Mouse (Mus musculus) cortical plate, adult 2 months (tissue): ENCODE data around the gene Golga3.

ENCODE experiments used
- CTCF ChIP-seq: fragments of 200-500 bp; IDR thresholded peaks from 2 replicates; pipeline ENCODE4 v1.5.1; 2011; ENCODE audit warnings: mild to moderate bottlenecking, control low read depth, low read length; ENCODE audit not compliant: insufficient read depth; ENCODE audit errors: extremely low read depth
- POLR2A ChIP-seq: fragments of 200-500 bp; IDR thresholded peaks from 2 replicates; pipeline ENCODE4 v1.6.1; 2011; ENCODE audit warnings: mild to moderate bottlenecking, low read length, control low read depth; ENCODE audit not compliant: insufficient read depth; ENCODE audit errors: extremely low read depth

DNA sequence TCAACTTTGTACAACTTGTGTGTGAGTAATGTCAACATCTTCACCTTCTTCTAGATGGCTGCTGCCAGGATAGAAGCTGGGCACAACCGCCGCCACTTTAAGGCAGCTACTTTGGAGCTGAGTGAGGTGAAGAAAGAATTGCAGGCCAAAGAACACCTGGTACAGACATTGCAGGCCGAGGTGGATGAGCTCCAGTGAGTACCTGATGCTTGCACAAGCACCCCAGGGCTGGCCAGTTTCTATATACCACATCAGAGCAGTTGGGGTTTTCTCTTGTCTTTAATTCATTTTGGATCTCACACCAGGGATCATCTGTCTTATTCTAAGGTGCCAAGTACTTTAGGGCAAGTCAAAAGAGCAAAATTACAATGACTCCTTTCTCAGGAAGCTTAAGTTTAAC is 40.3 kb downstream of the Golga3 start:
- TF ChIP-seq POLR2A: no peak
- TF ChIP-seq CTCF: no peak
